Mouse (Mus musculus) small intestine, adult 2 months (tissue): ENCODE measurements at regions not wholly inside any gene's neighbourhood (a gene's known extent, or its start where the extent isn't known, plus 50 kb on each side); places are given as distances from the start of the nearest gene placed in this dataset.

Experiments used
- H3K27ac ChIP-seq: fragments of 200-500 bp; 2 replicates; pipeline ENCODE4 v1.5.1; 2012; ENCODE audit warnings: low read depth, low read length, control low read depth, inconsistent platforms; ENCODE audit not compliant: insufficient read depth
- H3K27me3 ChIP-seq: fragments of 200-500 bp; 2 replicates; pipeline ENCODE4 v1.6.1; 2012; ENCODE audit warnings: mild to moderate bottlenecking, moderate library complexity, low read length, inconsistent platforms; ENCODE audit not compliant: control insufficient read depth, insufficient read depth
- H3K36me3 ChIP-seq: fragments of 200-500 bp; 2 replicates; pipeline ENCODE4 v1.6.1; 2012; ENCODE audit warnings: mild to moderate bottlenecking, low read length, control low read depth, inconsistent platforms; ENCODE audit not compliant: control insufficient read depth, insufficient read depth
- H3K4me1 ChIP-seq: fragments of 200-500 bp; 2 replicates; pipeline ENCODE4 v1.6.1; 2012; ENCODE audit warnings: low read length, inconsistent platforms, mixed read lengths; ENCODE audit not compliant: control insufficient read depth, insufficient read depth, insufficient read length
- H3K4me3 ChIP-seq: fragments of 200-500 bp; 2 replicates; pipeline ENCODE4 v1.5.1; 2012; ENCODE audit warnings: low read depth, mild to moderate bottlenecking, control low read depth, inconsistent platforms, low read length, moderate library complexity
- CTCF ChIP-seq: fragments of 200-500 bp; IDR thresholded peaks from 2 replicates; pipeline ENCODE4 v1.5.1; 2012; ENCODE audit warnings: low read depth, mild to moderate bottlenecking, control low read depth, inconsistent platforms, low read length, moderate library complexity, mixed read lengths; ENCODE audit not compliant: insufficient replicate concordance, insufficient read length; ENCODE audit errors: extremely low read depth
- POLR2A ChIP-seq: fragments of 200-500 bp; IDR thresholded peaks from 2 replicates; pipeline ENCODE4 v1.6.1; 2012; ENCODE audit warnings: low read depth, mild to moderate bottlenecking, control low read depth, inconsistent platforms, low read length, moderate library complexity
- WGBS: fragments of 180-500 bp; shearing (Covaris S2); methylation state at CpG from one replicate; pipeline ENCODE4 v1.1.7; 2018; 5-methylcytosine and 5-hydroxymethylcytosine counted together

DNA sequence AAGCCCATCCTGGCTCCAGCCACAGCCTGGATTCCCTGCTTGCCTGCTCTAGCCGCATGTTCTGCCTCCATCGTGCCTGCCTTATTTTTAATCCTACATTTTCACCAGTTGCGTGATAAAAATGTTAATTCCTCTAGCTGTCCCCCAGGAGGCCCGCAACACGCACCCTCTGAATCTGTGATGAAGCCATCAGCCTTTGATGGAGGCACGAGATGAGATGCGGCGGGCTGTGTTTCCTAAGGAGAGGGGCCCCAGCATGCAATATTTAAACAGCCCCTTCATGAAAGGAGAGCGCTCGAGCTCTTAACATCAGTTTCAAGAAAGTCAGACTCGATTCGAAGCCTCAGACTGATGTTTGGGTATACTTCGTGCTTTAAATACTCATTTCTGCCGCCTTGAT is 76.3 kb downstream of the Nptx2 start:
- WGBS = 94% methylated on average over 14 of the region's 14 CpGs
- H3K4me3 ChIP-seq = no peak overlapping the region
- H3K36me3 ChIP-seq = no peaks in the 10 kb centered on the region
- H3K4me1 ChIP-seq = no peaks in the 10 kb centered on the region
- H3K27ac ChIP-seq = no peak overlapping the region
- no peaks in the 10 kb centered on the region for H3K27me3 ChIP-seq
- TF ChIP-seq POLR2A (no peak), CTCF (no peak)

- TF ChIP-seq POLR2A = no peak
- TF ChIP-seq CTCF = no peak
- WGBS = 59% methylated on average over 10 of the region's 10 CpGs
Measured at GRCm38 (mm10) chr5:144623358-144623757, 77.7 kb downstream of the Nptx2 start.

DNA sequence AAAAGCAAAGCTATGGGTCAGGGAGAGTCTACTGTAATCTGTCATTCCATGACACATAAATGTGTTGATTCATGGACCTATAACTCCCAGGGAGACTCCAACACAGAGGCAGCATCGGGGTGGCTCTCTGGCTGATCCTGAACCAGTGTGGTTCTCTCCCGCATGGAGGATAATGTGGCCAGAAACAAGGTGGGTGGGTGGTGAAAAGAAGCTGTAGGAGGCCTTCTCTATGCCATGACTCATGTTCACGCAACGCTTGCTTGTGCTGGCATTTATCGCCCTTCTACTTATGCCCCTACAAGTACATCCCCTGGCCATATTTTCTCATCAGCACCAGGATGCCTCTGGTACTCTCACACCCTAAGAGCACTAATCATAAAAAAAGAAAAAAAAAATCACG is 86.6 kb downstream of the Nptx2 start:
- Histone ChIP-seq H3K4me1 (no peaks in the 10 kb centered on the region), H3K27me3 (no peaks in the 10 kb centered on the region), H3K36me3 (no peaks in the 10 kb centered on the region), H3K27ac (no peak overlapping the region), H3K4me3 (no peak overlapping the region)
- TF ChIP-seq POLR2A (no peak), CTCF (no peak)
- WGBS = 86% methylated on average over 6 of the region's 6 CpGs

More at GRCm38 (mm10) chr5:144623358-144623757, 77.7 kb downstream of the Nptx2 start:
- Histone ChIP-seq H3K36me3 (no peaks in the 10 kb centered on the region), H3K27ac (no peak overlapping the region), H3K4me1 (no peaks in the 10 kb centered on the region), H3K4me3 (no peak overlapping the region), H3K27me3 (no peaks in the 10 kb centered on the region)

DNA sequence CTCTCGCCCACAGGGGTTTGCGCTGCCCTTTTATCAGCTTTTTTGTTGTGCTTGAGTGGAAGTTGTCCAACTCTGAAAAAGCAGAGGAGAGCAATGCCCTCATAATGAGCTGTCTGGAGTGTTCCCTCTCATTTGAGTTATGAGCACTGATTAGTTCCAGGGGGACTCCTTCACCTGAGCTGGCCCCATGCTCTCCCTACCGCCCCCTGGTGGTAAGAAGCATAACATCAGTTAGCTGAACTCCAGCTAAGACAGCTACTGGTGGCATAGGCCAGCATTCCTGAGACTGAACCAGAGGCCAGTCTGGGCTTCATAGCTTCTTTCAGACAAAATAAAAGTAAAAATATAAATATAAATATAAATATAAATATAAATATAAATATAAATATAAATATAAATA is 92.9 kb downstream of the Nptx2 start:
- Histone ChIP-seq H3K27me3 (no peaks in the 10 kb centered on the region), H3K4me3 (no peak overlapping the region), H3K27ac (no peak overlapping the region), H3K36me3 (no peaks in the 10 kb centered on the region), H3K4me1 (no peaks in the 10 kb centered on the region)
- peak; percentile 56; the same call in 1 of the 2 replicates for TF ChIP-seq CTCF
- TF ChIP-seq POLR2A = no peak
- WGBS = 64% methylated on average over 3 of the region's 3 CpGs

- H3K4me3 ChIP-seq = no peak overlapping the region
- H3K27ac ChIP-seq = no peak overlapping the region
- TF ChIP-seq CTCF = no peak
- TF ChIP-seq POLR2A = no peak
- no peaks in the 10 kb centered on the region for H3K36me3 ChIP-seq
- 81% methylated on average over 5 of the region's 5 CpGs for WGBS
- no peaks in the 10 kb centered on the region for H3K4me1 ChIP-seq
- H3K27me3 ChIP-seq = no peaks in the 10 kb centered on the region
Measured at GRCm38 (mm10) chr5:144639639-144640038, 93.9 kb downstream of the Nptx2 start.

GRCm38 (mm10) chr5:144642766-144643165 is 97.1 kb downstream of the Nptx2 start:
- Histone ChIP-seq H3K4me3 (no peak overlapping the region), H3K4me1 (no peaks in the 10 kb centered on the region), H3K36me3 (no peaks in the 10 kb centered on the region), H3K27me3 (no peaks in the 10 kb centered on the region), H3K27ac (no peak overlapping the region)
- no peak for TF ChIP-seq CTCF
- no peak for TF ChIP-seq POLR2A
- WGBS = 62% methylated on average over 8 of the region's 8 CpGs

- no peaks in the 10 kb centered on the region for H3K27me3 ChIP-seq
- no peak overlapping the region for H3K4me3 ChIP-seq
- no peak for TF ChIP-seq CTCF
- no peak for TF ChIP-seq POLR2A
- WGBS = 57% methylated on average over 2 of the region's 2 CpGs
- H3K27ac ChIP-seq = no peak overlapping the region
- no peaks in the 10 kb centered on the region for H3K4me1 ChIP-seq
- H3K36me3 ChIP-seq = no peaks in the 10 kb centered on the region
Measured at GRCm38 (mm10) chr5:144643438-144643837, 97.7 kb downstream of the Nptx2 start.

GRCm38 (mm10) chr5:144645367-144645766 is 99.7 kb downstream of the Nptx2 start:
- no peak overlapping the region for H3K27ac ChIP-seq
- no peak overlapping the region for H3K4me3 ChIP-seq
- TF ChIP-seq CTCF (no peak), POLR2A (no peak)
- 51% methylated on average over 3 of the region's 3 CpGs for WGBS
- no peaks in the 10 kb centered on the region for H3K27me3 ChIP-seq
- H3K4me1 ChIP-seq = no peaks in the 10 kb centered on the region
- no peaks in the 10 kb centered on the region for H3K36me3 ChIP-seq
